Mouse (Mus musculus) thymus, postnatal 25 days (tissue): Measurements from ENCODE around the gene Mettl26.
"Not testable (repeated sequence)": the region's sequence is repeated elsewhere in the genome, so short reads cannot be mapped to it uniquely, and the experiment has no call there.

Experiments
- DNase-seq: peaks from one replicate; pipeline ENCODE4 v3.0.0; 2022

The Mettl26 gene

GRCm38 (mm10) chr17:25869954-25870353, 4.9 kb upstream of the Mettl26 start:
- DNase-seq: no peak

- not testable (repeated sequence) for DNase-seq
These were observed 3.3 kb upstream of the Mettl26 start for GRCm38 (mm10) chr17:25871566-25871965.

- no peak for DNase-seq
These were observed 2.2 kb upstream of the Mettl26 start for GRCm38 (mm10) chr17:25872676-25873075.

- DNase-seq: no peak
These were observed 1.3 kb upstream of the Mettl26 start for GRCm38 (mm10) chr17:25873405-25874147.

GRCm38 (mm10) chr17:25874148-25874720, 640 bp upstream of the Mettl26 start:
- DNase-seq: no peak

- DNase-seq: peak; percentile 87
These were observed 580 bp downstream of the Mettl26 start for GRCm38 (mm10) chr17:25875171-25876136.

GRCm38 (mm10) chr17:25876347-25876915, 1.6 kb downstream of the Mettl26 start:
- DNase-seq: no peak

GRCm38 (mm10) chr17:25877025-25877424, 2.2 kb downstream of the Mettl26 start:
- DNase-seq: no peak

GRCm38 (mm10) chr17:25877741-25878610, 3.1 kb downstream of the Mettl26 start:
- DNase-seq: no peak

- no peak for DNase-seq
These were observed 3.8 kb downstream of the Mettl26 start for GRCm38 (mm10) chr17:25878611-25879180.

- DNase-seq: no peak
These were observed 4.4 kb downstream of the Mettl26 start for GRCm38 (mm10) chr17:25879261-25879660.

GRCm38 (mm10) chr17:25879750-25880149, 4.9 kb downstream of the Mettl26 start:
- no peak for DNase-seq

- DNase-seq: no peak
These were observed 5.5 kb downstream of the Mettl26 start, which contains the start of gene Wfikkn1 for GRCm38 (mm10) chr17:25880196-25880910. Gene Wfikkn1 (minus strand): TSS chr17:25880858.

- no peak for DNase-seq
These were observed 6.2 kb downstream of the Mettl26 start for GRCm38 (mm10) chr17:25880913-25881641.

GRCm38 (mm10) chr17:25881691-25882090, 6.8 kb downstream of the Mettl26 start:
- no peak for DNase-seq

- DNase-seq: no peak
These were observed 7.4 kb downstream of the Mettl26 start for GRCm38 (mm10) chr17:25882306-25882705.

- DNase-seq: no peak
These were observed 8.4 kb downstream of the Mettl26 start for GRCm38 (mm10) chr17:25883268-25883667.

GRCm38 (mm10) chr17:25883824-25884223, 8.9 kb downstream of the Mettl26 start:
- no peak for DNase-seq

GRCm38 (mm10) chr17:25885636-25886035, 10.8 kb downstream of the Mettl26 start:
- DNase-seq: peak; percentile 30

GRCm38 (mm10) chr17:25886806-25887205, 11.9 kb downstream of the Mettl26 start:
- no peak for DNase-seq
